Mouse (Mus musculus): ENCODE data around the gene Rnf185. TPM values are rescaled to one million over a fixed set of nuclear protein-coding genes. Genes with fewer than 3 reads are reported as not detected.

Rnf185 gene
- polyA plus RNA-seq, 1 experiment, result not detected

DNA sequence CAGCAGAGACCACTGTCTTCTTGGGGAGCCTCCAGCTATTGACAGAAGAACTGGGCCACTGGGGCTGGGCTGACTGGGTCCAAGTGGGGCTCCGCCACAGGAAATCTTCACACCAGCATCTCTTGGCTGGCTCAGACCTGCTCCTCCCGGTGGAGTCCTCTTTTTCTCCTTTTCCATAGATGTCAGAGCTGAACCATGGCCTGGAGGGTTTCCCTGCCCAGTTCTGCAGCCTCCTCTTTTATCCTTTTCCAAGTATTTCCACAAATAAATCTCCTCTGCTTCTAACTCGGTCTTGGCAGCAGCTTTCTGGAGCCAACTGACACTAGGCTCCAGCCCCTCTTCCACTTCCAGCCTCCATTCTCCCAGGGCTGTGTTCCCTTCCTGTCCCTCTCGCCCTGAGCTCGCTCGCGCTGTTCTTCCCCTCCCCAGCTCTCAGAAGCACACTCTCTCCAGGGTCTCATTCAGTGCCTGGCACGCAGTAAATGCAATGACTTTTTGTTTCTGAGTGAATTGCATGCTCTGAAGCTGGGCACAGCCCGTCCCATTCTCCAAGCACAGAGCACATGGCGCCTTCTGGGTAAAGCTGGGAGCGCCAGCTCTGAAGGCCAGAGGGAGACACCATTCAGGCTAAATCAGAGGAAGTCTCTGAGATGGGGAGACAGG lies 31.9 kb upstream of the Rnf185 start:
- Histone ChIP-seq H3K27ac (ENCODE audit: insufficient read depth, low read depth, low read length) (peak overlapping the region; percentile 75), H3K4me1 (ENCODE audit: control insufficient read depth, insufficient read depth, low read length) (peaks cover 27% of the 10 kb centered on the region), H3K4me3 (ENCODE audit: insufficient read depth, low read depth, low read length) (no peak overlapping the region)
- WGBS, result 23% methylated on average over 11 of the region's 11 CpGs
- TF ChIP-seq CTCF (IDR thresholded peaks at IDR 0.05; ENCODE audit: insufficient read depth, low read depth, low read length) (no peak), POLR2A (IDR thresholded peaks at IDR 0.05; ENCODE audit: insufficient read depth, low read depth, low read length) (no peak)

- TF ChIP-seq CTCF (IDR thresholded peaks at IDR 0.05; ENCODE audit: insufficient read depth, low read depth, low read length) (no peak), POLR2A (IDR thresholded peaks at IDR 0.05; ENCODE audit: insufficient read depth, low read depth, low read length) (no peak)
- H3K4me1 ChIP-seq (ENCODE audit: control insufficient read depth, insufficient read depth, low read length), result peaks cover 4% of the 10 kb centered on the region; the same call in 1 of the 2 replicates
- no peak overlapping the region for H3K4me3 ChIP-seq (ENCODE audit: insufficient read depth, low read depth, low read length)
- no peak overlapping the region for H3K27ac ChIP-seq (ENCODE audit: insufficient read depth, low read depth, low read length)
These were observed 23.3 kb upstream of the Rnf185 start for GRCm38 (mm10) chr11:3475489-3475888.

- Histone ChIP-seq H3K4me1 (ENCODE audit: control insufficient read depth, insufficient read depth, low read length) (peaks cover 4% of the 10 kb centered on the region; the same call in 1 of the 2 replicates), H3K4me3 (ENCODE audit: insufficient read depth, low read depth, low read length) (no peak overlapping the region), H3K27ac (ENCODE audit: insufficient read depth, low read depth, low read length) (no peak overlapping the region)
- no peak for TF ChIP-seq CTCF (IDR thresholded peaks at IDR 0.05; ENCODE audit: insufficient read depth, low read depth, low read length)
- no peak for TF ChIP-seq POLR2A (IDR thresholded peaks at IDR 0.05; ENCODE audit: insufficient read depth, low read depth, low read length)
- WGBS, result 92% methylated on average over 7 of the region's 7 CpGs
These were observed 22.4 kb upstream of the Rnf185 start for GRCm38 (mm10) chr11:3474480-3475115.

- 38% methylated on average over 1 of the region's 1 CpGs for WGBS
- H3K27ac ChIP-seq (ENCODE audit: insufficient read depth, low read depth, low read length), result no peak overlapping the region
- H3K4me1 ChIP-seq (ENCODE audit: control insufficient read depth, insufficient read depth, low read length), result no peaks in the 10 kb centered on the region; the same call in 1 of the 2 replicates
- no peak overlapping the region for H3K4me3 ChIP-seq (ENCODE audit: insufficient read depth, low read depth, low read length)
- TF ChIP-seq POLR2A (IDR thresholded peaks at IDR 0.05; ENCODE audit: insufficient read depth, low read depth, low read length), result no peak
- TF ChIP-seq CTCF (IDR thresholded peaks at IDR 0.05; ENCODE audit: insufficient read depth, low read depth, low read length), result peak; percentile 45
These were observed 20.3 kb upstream of the Rnf185 start for GRCm38 (mm10) chr11:3472484-3472883.

DNA sequence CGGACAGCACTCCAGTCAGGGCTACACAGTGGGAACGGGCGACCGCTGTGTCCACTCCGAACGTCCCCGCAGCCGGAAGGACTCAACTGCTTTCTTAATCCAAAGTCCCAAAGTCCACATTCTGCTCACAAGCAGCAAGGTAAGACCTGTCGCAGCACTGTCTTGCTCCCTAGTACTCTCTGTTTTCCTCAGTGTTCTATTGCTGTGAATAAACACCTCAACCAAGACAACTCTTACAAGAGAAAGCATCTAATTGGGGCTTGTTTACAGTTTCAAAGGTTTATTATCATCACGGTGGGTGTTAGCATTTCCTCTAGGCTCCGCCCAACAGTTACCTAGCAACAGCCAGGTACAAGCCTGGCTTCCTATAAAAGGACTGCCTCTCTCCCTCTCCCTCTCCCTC lies 19.3 kb upstream of the Rnf185 start:
- 34% methylated on average over 11 of the region's 11 CpGs for WGBS
- Histone ChIP-seq H3K27ac (ENCODE audit: insufficient read depth, low read depth, low read length) (no peak overlapping the region), H3K4me3 (ENCODE audit: insufficient read depth, low read depth, low read length) (no peak overlapping the region), H3K4me1 (ENCODE audit: control insufficient read depth, insufficient read depth, low read length) (no peaks in the 10 kb centered on the region; the same call in 1 of the 2 replicates)
- TF ChIP-seq CTCF (IDR thresholded peaks at IDR 0.05; ENCODE audit: insufficient read depth, low read depth, low read length) (no peak), POLR2A (IDR thresholded peaks at IDR 0.05; ENCODE audit: insufficient read depth, low read depth, low read length) (no peak)

DNA sequence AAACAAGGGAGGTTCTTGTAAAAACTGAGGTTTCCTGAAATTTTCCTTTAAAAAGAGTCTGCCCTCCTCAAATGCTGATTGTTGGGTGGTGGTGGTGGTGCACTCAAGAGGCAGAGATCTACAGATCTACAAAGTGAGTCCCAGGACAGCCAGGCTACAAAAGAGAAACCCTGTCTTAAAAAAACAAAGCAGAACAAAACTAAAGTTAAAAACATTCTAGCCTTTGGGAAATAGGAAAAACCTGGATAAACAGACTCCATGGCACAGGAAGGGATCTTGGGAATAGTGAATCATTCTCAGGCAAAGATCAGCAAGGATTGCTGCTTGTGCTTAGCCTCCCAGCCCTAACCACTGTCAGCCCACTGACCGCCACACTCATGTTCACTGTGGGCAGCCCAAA lies 10.7 kb upstream of the Rnf185 start:
- Histone ChIP-seq H3K4me3 (ENCODE audit: insufficient read depth, low read depth, low read length) (no peak overlapping the region), H3K4me1 (ENCODE audit: control insufficient read depth, insufficient read depth, low read length) (no peaks in the 10 kb centered on the region), H3K27ac (ENCODE audit: insufficient read depth, low read depth, low read length) (no peak overlapping the region)
- TF ChIP-seq POLR2A (IDR thresholded peaks at IDR 0.05; ENCODE audit: insufficient read depth, low read depth, low read length) (no peak), CTCF (IDR thresholded peaks at IDR 0.05; ENCODE audit: insufficient read depth, low read depth, low read length) (no peak)
- 100% methylated on average over 1 of the region's 1 CpGs for WGBS

GRCm38 (mm10) chr11:3459105-3459468 lies 6.9 kb upstream of the Rnf185 start:
- WGBS, result 84% methylated on average over 2 of the region's 2 CpGs
- Histone ChIP-seq H3K27ac (ENCODE audit: insufficient read depth, low read depth, low read length) (no peak overlapping the region), H3K4me1 (ENCODE audit: control insufficient read depth, insufficient read depth, low read length) (no peaks in the 10 kb centered on the region), H3K4me3 (ENCODE audit: insufficient read depth, low read depth, low read length) (no peak overlapping the region)
- TF ChIP-seq CTCF (IDR thresholded peaks at IDR 0.05; ENCODE audit: insufficient read depth, low read depth, low read length) (no peak), POLR2A (IDR thresholded peaks at IDR 0.05; ENCODE audit: insufficient read depth, low read depth, low read length) (no peak)

GRCm38 (mm10) chr11:3458428-3459104 lies 6.4 kb upstream of the Rnf185 start:
- Histone ChIP-seq H3K4me1 (ENCODE audit: control insufficient read depth, insufficient read depth, low read length) (peaks cover under 1% of the 10 kb centered on the region; the same call in 1 of the 2 replicates), H3K4me3 (ENCODE audit: insufficient read depth, low read depth, low read length) (no peak overlapping the region)
- 84% methylated on average over 13 of the region's 13 CpGs for WGBS

DNA sequence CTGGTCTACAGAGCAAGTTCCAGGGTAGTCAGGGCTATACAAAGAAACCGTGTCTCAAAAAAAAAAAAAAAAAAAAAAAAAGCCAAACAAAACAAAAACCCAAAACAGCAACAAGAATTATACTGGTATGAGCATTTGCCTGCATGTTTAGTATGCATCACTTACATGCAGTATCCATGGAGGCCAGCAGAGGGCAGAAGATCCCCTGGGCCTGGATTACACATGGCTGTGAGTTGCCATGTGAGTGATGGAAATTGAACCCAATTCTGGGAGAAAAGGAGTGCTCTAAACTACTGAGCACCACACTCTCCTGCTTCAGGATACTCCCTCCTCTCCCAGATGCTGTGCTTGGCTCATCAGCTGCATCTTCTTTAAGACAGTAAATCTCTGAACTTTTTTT lies 4.2 kb upstream of the Rnf185 start:
- WGBS, result 14% methylated on average over 1 of the region's 1 CpGs
- Histone ChIP-seq H3K4me1 (ENCODE audit: control insufficient read depth, insufficient read depth, low read length) (peaks cover 4% of the 10 kb centered on the region; the same call in 1 of the 2 replicates), H3K27ac (ENCODE audit: insufficient read depth, low read depth, low read length) (no peak overlapping the region), H3K4me3 (ENCODE audit: insufficient read depth, low read depth, low read length) (no peak overlapping the region)
- TF ChIP-seq CTCF (IDR thresholded peaks at IDR 0.05; ENCODE audit: insufficient read depth, low read depth, low read length) (no peak), POLR2A (IDR thresholded peaks at IDR 0.05; ENCODE audit: insufficient read depth, low read depth, low read length) (no peak)

More at GRCm38 (mm10) chr11:3458428-3459104, 6.4 kb upstream of the Rnf185 start:
- H3K27ac ChIP-seq (ENCODE audit: insufficient read depth, low read depth, low read length), result no peak overlapping the region
- TF ChIP-seq CTCF (IDR thresholded peaks at IDR 0.05; ENCODE audit: insufficient read depth, low read depth, low read length), result no peak
- TF ChIP-seq POLR2A (IDR thresholded peaks at IDR 0.05; ENCODE audit: insufficient read depth, low read depth, low read length), result no peak
